Mouse (Mus musculus) megakaryocyte, embryonic 14.5 days (primary cell): Measurements from ENCODE around the gene Gm10762.

Source experiments
- FLI1 ChIP-seq: IDR thresholded peaks from 2 replicates; pipeline ENCODE4 v1.6.1; 2012; ENCODE audit warnings: low read length, inconsistent platforms, mixed read lengths
- GATA1 ChIP-seq: IDR thresholded peaks from 3 replicates; pipeline ENCODE4 v1.6.1; 2012; ENCODE audit warnings: mixed read lengths, low read length, inconsistent platforms, borderline replicate concordance

GRCm38 (mm10) chr2:128928446-128928845 lies 39.1 kb downstream of the Gm10762 start:
- TF ChIP-seq GATA1, result no peak
- no peak for TF ChIP-seq FLI1
